Mouse (Mus musculus) MEL (cell line): Measurements from ENCODE around the gene Bag6.

ENCODE experiments used
- CHD1 ChIP-seq: IDR thresholded peaks from 2 replicates; pipeline ENCODE4 v1.6.1; 2012; ENCODE audit warnings: low read depth, mild to moderate bottlenecking, inconsistent platforms, low read length, improper control_type of control experiment
- CTCF ChIP-seq, 3 experiments: IDR thresholded peaks in 2 of 3; conservative IDR thresholded peaks in 1 of 3; 2 replicates each; pipeline ENCODE4 v1.5.1; 2011 to 2012; ENCODE audit warnings: low read length in 3 of 3, low read depth in 2 of 3, mild to moderate bottlenecking in 2 of 3, improper control_type of control experiment in 1 of 3, inconsistent platforms in 1 of 3, mixed read lengths in 1 of 3, moderate library complexity in 1 of 3; ENCODE audit not compliant: control insufficient read depth in 1 of 3, insufficient read depth in 1 of 3, poor library complexity in 1 of 3, severe bottlenecking in 1 of 3
- E2F4 ChIP-seq: IDR thresholded peaks from 2 replicates; pipeline ENCODE4 v1.6.1; 2011; ENCODE audit warnings: low read depth, low read length, improper control_type of control experiment, borderline replicate concordance
- ETS1 ChIP-seq: IDR thresholded peaks from 2 replicates; pipeline ENCODE4 v1.6.1; 2012; ENCODE audit warnings: low read depth, mild to moderate bottlenecking, inconsistent platforms, low read length, improper control_type of control experiment, moderate library complexity
- HCFC1 ChIP-seq: IDR thresholded peaks from 2 replicates; pipeline ENCODE4 v1.6.1; 2012; ENCODE audit warnings: low read depth, mild to moderate bottlenecking, inconsistent platforms, low read length, improper control_type of control experiment, moderate library complexity
- MAFK ChIP-seq: IDR thresholded peaks from 2 replicates; pipeline ENCODE4 v1.6.1; 2011; ENCODE audit warnings: low read depth, mild to moderate bottlenecking, low read length, improper control_type of control experiment, borderline replicate concordance
- MAX ChIP-seq: IDR thresholded peaks from 2 replicates; pipeline ENCODE4 v1.6.1; 2011; ENCODE audit warnings: low read length, improper control_type of control experiment
- MYC ChIP-seq: IDR thresholded peaks from 2 replicates; pipeline ENCODE4 v1.6.1; 2011; ENCODE audit warnings: low read depth, mild to moderate bottlenecking, low read length, improper control_type of control experiment, moderate library complexity
- POLR2A ChIP-seq, 2 experiments: IDR thresholded peaks; 2 replicates each; pipeline ENCODE4 v1.6.1; 2011 to 2012; ENCODE audit warnings: low read length in 2 of 2, mild to moderate bottlenecking in 2 of 2, control low read depth in 1 of 2, improper control_type of control experiment in 1 of 2, low read depth in 1 of 2, moderate library complexity in 1 of 2; ENCODE audit not compliant: control insufficient read depth in 1 of 2, insufficient read depth in 1 of 2, poor library complexity in 1 of 2
- POLR2AphosphoS5 ChIP-seq: IDR thresholded peaks from 2 replicates; pipeline ENCODE4 v1.6.1; 2012; ENCODE audit warnings: low read depth, borderline replicate concordance, mild to moderate bottlenecking, inconsistent platforms, low read length, moderate library complexity, mixed read lengths
- RCOR1 ChIP-seq: IDR thresholded peaks from 2 replicates; pipeline ENCODE4 v1.6.1; 2012; ENCODE audit warnings: low read depth, mild to moderate bottlenecking, inconsistent platforms, low read length, improper control_type of control experiment
- TAL1 ChIP-seq: IDR thresholded peaks from 2 replicates; pipeline ENCODE4 v1.6.1; 2012; ENCODE audit warnings: mild to moderate bottlenecking, inconsistent platforms, low read length, moderate library complexity, mixed read lengths

GRCm38 (mm10) chr17:35100196-35100765, 34.7 kb upstream of the Bag6 start:
- TF ChIP-seq POLR2A (IDR thresholded peaks at IDR 0.05; ENCODE audit: control insufficient read depth in 1 of 2, insufficient read depth in 1 of 2, low read depth in 1 of 2, low read length in 2 of 2, poor library complexity in 1 of 2) (no peak), RCOR1 (no peak), MAX (no peak), TAL1 (no peak), CHD1 (no peak), E2F4 (no peak), POLR2AphosphoS5 (no peak), HCFC1 (no peak), MAFK (no peak), MYC (no peak), CTCF (IDR thresholded peaks at IDR 0.05 in 2 of 3, conservative IDR thresholded peaks at IDR 0.05 in 1 of 3; ENCODE audit: control insufficient read depth in 1 of 3, insufficient read depth in 1 of 3, low read depth in 2 of 3, low read length in 3 of 3, poor library complexity in 1 of 3, severe bottlenecking in 1 of 3) (no peak), ETS1 (no peak)
